Mouse (Mus musculus) CD4-positive, CD25-positive, alpha-beta regulatory T cell, adult 2 months (primary cell): ENCODE results near the gene Shc2.

Experiments
- DNase-seq: peaks from one replicate; pipeline ENCODE4 v3.0.0-alpha.2; 2012; ENCODE audit warnings: low read depth, low spot score

The Shc2 gene

GRCm38 (mm10) chr10:79615860-79616259, 21.9 kb downstream of the Shc2 start:
- no peak for DNase-seq

GRCm38 (mm10) chr10:79614305-79614643, 23.4 kb downstream of the Shc2 start:
- no peak for DNase-seq

- peak; percentile 39 for DNase-seq
Measured at GRCm38 (mm10) chr10:79613578-79614304, 24.0 kb downstream of the Shc2 start, which contains the start of gene C2cd4c. Gene C2cd4c, minus strand, starts transcription at chr10:79614025.

- no peak for DNase-seq
Measured at GRCm38 (mm10) chr10:79612192-79613135, 25.3 kb downstream of the Shc2 start.

- DNase-seq = no peak
Measured at GRCm38 (mm10) chr10:79611296-79611695, 26.4 kb downstream of the Shc2 start.

GRCm38 (mm10) chr10:79609276-79609675, 28.4 kb downstream of the Shc2 start:
- DNase-seq = no peak

GRCm38 (mm10) chr10:79607892-79608291, 29.8 kb downstream of the Shc2 start:
- no peak for DNase-seq

GRCm38 (mm10) chr10:79606537-79606936, 31.2 kb downstream of the Shc2 start:
- DNase-seq = no peak

GRCm38 (mm10) chr10:79597936-79598230, 39.8 kb downstream of the Shc2 start:
- no peak for DNase-seq

GRCm38 (mm10) chr10:79597051-79597935, 40.4 kb downstream of the Shc2 start:
- no peak for DNase-seq

- no peak for DNase-seq
Measured at GRCm38 (mm10) chr10:79595590-79595929, 42.2 kb downstream of the Shc2 start.

- peak; percentile 71 for DNase-seq
Measured at GRCm38 (mm10) chr10:79594872-79595589, 42.7 kb downstream of the Shc2 start.

GRCm38 (mm10) chr10:79594111-79594510, 43.6 kb downstream of the Shc2 start:
- DNase-seq = no peak

GRCm38 (mm10) chr10:79590702-79591101, 47.0 kb downstream of the Shc2 start:
- DNase-seq = no peak

- no peak for DNase-seq
Measured at GRCm38 (mm10) chr10:79587752-79588126, 50.0 kb downstream of the Shc2 start.

GRCm38 (mm10) chr10:79587061-79587751, 50.5 kb downstream of the Shc2 start, which contains the start of gene Theg:
Gene Theg, minus strand, starts transcription at chr10:79587331.
- DNase-seq = no peak

GRCm38 (mm10) chr10:79586243-79586642, 51.5 kb downstream of the Shc2 start:
- DNase-seq = no peak

GRCm38 (mm10) chr10:79585723-79586122, 52.0 kb downstream of the Shc2 start:
- no peak for DNase-seq

GRCm38 (mm10) chr10:79585136-79585535, 52.6 kb downstream of the Shc2 start:
- no peak for DNase-seq

GRCm38 (mm10) chr10:79584426-79584825, 53.3 kb downstream of the Shc2 start:
- no peak for DNase-seq

- no peak for DNase-seq
Measured at GRCm38 (mm10) chr10:79584021-79584420, 53.7 kb downstream of the Shc2 start.
